In the genomic region with DNA sequence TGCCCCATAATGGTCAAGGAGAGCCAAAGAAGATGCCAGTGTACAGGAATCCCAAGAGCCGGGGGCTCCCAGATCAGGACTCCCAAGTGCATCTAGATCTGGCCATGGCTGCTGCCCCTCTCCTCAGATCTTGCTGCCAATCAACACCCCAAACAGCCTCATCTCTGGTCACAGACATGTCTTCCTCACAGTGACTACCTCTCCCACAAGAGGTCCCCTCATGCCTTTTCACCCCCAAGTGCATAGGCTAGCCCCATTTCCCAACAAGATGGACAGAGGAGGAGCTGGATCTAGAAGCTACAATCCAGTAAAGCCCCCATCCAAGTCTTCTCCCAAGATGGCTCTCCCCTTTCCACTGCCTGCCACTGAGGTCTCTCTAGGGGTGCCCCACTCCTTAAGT, we compare ENCODE assay signal across 12 mouse cellular contexts. TPM values are rescaled to one million over a fixed set of nuclear protein-coding genes. Genes with fewer than 3 reads are reported as not detected.
DNase-seq lines count a peak whose midpoint lies in the region; ATAC-seq and TF ChIP-seq lines count a peak whose summit lies in the region.
"Had no signal": no experiment of that assay in that cellular context is flagged by ENCODE, and none has a peak within 500 bp of the region (broad histone marks: within the 10 kb centered on the region; RNA-seq: fewer than 3 reads in every experiment).

No protein-coding gene starts in this region.

- ATAC-seq in neural tube, embryonic 11.5 days (ENCODE audit: insufficient read depth, low FRiP score, low TSS enrichment): no peak
- no peak for ATAC-seq in forebrain, postnatal 0 days
- no peak for ATAC-seq in limb, embryonic 12.5 days (ENCODE audit: insufficient number of reproducible peaks, insufficient read depth, low FRiP score, low TSS enrichment, low read depth)

- H3K27me3 ChIP-seq in neural tube, embryonic 11.5 days (ENCODE audit: control insufficient read depth, insufficient read depth, low read length): peaks cover 52% of the 10 kb centered on the region
- H3K27me3 ChIP-seq in forebrain, postnatal 0 days (ENCODE audit: insufficient read depth, low read length): no peaks in the 10 kb centered on the region
- peaks cover 96% of the 10 kb centered on the region for H3K27me3 ChIP-seq in limb, embryonic 12.5 days

- peaks cover 17% of the 10 kb centered on the region for H3K4me1 ChIP-seq in neural tube, embryonic 11.5 days (ENCODE audit: control insufficient read depth, insufficient read depth, low read length)
- peaks cover 30% of the 10 kb centered on the region for H3K4me1 ChIP-seq in forebrain, postnatal 0 days (ENCODE audit: insufficient read depth)
- H3K4me1 ChIP-seq in limb, embryonic 12.5 days (replicated peaks): peaks cover 27% of the 10 kb centered on the region
- H3K4me1 ChIP-seq in olfactory bulb, adult 2 months (ENCODE audit: control insufficient read depth, insufficient read depth, low read length): peaks cover 62% of the 10 kb centered on the region

- DNase-seq in neural tube, embryonic 11.5 days (ENCODE audit: low spot score): no peak
- no peak for DNase-seq in neural tube, embryonic 10.5 days (ENCODE audit: extremely low spot score, low spot score)
- DNase-seq in forebrain, postnatal 0 days: no peak
- no peak for DNase-seq in spleen, postnatal 36 days (ENCODE audit: low spot score in 2 of 2)
- no peak for DNase-seq in ovary, adult 18-20 months (ENCODE audit: low spot score)
- no peak for DNase-seq in left cerebral cortex, postnatal 4 days
- DNase-seq: cerebellum, postnatal 14 days; lung, adult 2 months had no signal

- no peaks in the 10 kb centered on the region for H3K36me3 ChIP-seq in neural tube, embryonic 11.5 days (ENCODE audit: control insufficient read depth, insufficient read depth, low read length)
- no peaks in the 10 kb centered on the region for H3K36me3 ChIP-seq in forebrain, postnatal 0 days (ENCODE audit: insufficient read depth)
- H3K36me3 ChIP-seq in limb, embryonic 12.5 days: no peaks in the 10 kb centered on the region
- H3K36me3 ChIP-seq: G1E had no signal

- no peak for TF ChIP-seq CTCF in forebrain, postnatal 0 days (IDR thresholded peaks at IDR 0.05; ENCODE audit: low read depth)
- TF ChIP-seq CTCF in olfactory bulb, adult 2 months (IDR thresholded peaks at IDR 0.05; ENCODE audit: insufficient read depth, low read depth, low read length): no peak

- H3K9me3 ChIP-seq in neural tube, embryonic 11.5 days (ENCODE audit: control insufficient read depth, low read length): no peaks in the 10 kb centered on the region
- no peaks in the 10 kb centered on the region for H3K9me3 ChIP-seq in forebrain, postnatal 0 days (ENCODE audit: low read length)
- no peaks in the 10 kb centered on the region for H3K9me3 ChIP-seq in limb, embryonic 12.5 days

- no peak overlapping the region for H3K27ac ChIP-seq in neural tube, embryonic 11.5 days (ENCODE audit: low read depth, low read length)
- no peak overlapping the region for H3K27ac ChIP-seq in forebrain, postnatal 0 days (ENCODE audit: low read depth, low read length)
- H3K27ac ChIP-seq in limb, embryonic 12.5 days: no peak overlapping the region
- no peak overlapping the region for H3K27ac ChIP-seq in olfactory bulb, adult 2 months (ENCODE audit: insufficient read depth, low read depth, low read length)

- TF ChIP-seq POLR2A in olfactory bulb, adult 2 months (IDR thresholded peaks at IDR 0.05; ENCODE audit: insufficient read depth, low read depth, low read length): no peak

- no peak overlapping the region for H3K9ac ChIP-seq in neural tube, embryonic 11.5 days (ENCODE audit: low read length)
- H3K9ac ChIP-seq in forebrain, postnatal 0 days: peak overlapping the region; percentile 85
- H3K9ac ChIP-seq in limb, embryonic 12.5 days (replicated peaks): no peak overlapping the region

- intact Hi-C loops in left cerebral cortex, postnatal 4 days (cut with DNase I): loop anchor here (5.0 kb wide), 1 partner anchor 53 kb away; no protein-coding TSS in a partner anchor

- H3K4me2 ChIP-seq in neural tube, embryonic 11.5 days (ENCODE audit: low read depth): peak overlapping the region; percentile 99
- H3K4me2 ChIP-seq in forebrain, postnatal 0 days (ENCODE audit: low read depth): peak overlapping the region; percentile 92
- H3K4me2 ChIP-seq in limb, embryonic 12.5 days: 0 out of 2 replicates have a peak overlapping the region, but pooled peaks have one; percentile 100

- WGBS in neural tube, embryonic 11.5 days: 100% methylated on average over 1 of the region's 1 CpGs
- WGBS in forebrain, postnatal 0 days: 67% methylated on average over 1 of the region's 1 CpGs
- WGBS in limb, embryonic 12.5 days: 82% methylated on average over 1 of the region's 1 CpGs
- WGBS in olfactory bulb, adult 2 months: 87% methylated on average over 1 of the region's 1 CpGs

- H3K4me3 ChIP-seq in neural tube, embryonic 11.5 days (ENCODE audit: low read depth, low read length): no peak overlapping the region
- H3K4me3 ChIP-seq in forebrain, postnatal 0 days (ENCODE audit: low read depth, low read length): peak overlapping the region; percentile 85
- no peak overlapping the region for H3K4me3 ChIP-seq in limb, embryonic 12.5 days (replicated peaks)
- peak overlapping the region; percentile 62 for H3K4me3 ChIP-seq in olfactory bulb, adult 2 months (ENCODE audit: insufficient read depth, low read depth, low read length)

RNA-seq across cellular contexts. Expression of a gene that starts 1.4 kb away (rescaled TPM):
- polyA plus RNA-seq in neural tube, embryonic 11.5 days (2014; fragmentation: Nextera tagmentation; extraction: Ambion mirVana): 0.45 and 0.62 TPM in 2 replicates
- total RNA-seq in forebrain, postnatal 0 days (2014; rRNA removed): 40.8 and 44.0 TPM in 2 replicates
- 3.5 and 3.6 TPM in 2 replicates for polyA plus RNA-seq in forebrain, postnatal 0 days (2015; fragmentation: Nextera tagmentation; extraction: Ambion mirVana)
- 0.10 TPM in 1 of 2 replicates, not detected in the other for polyA plus RNA-seq in limb, embryonic 12.5 days (2016; fragmentation: Nextera tagmentation; extraction: Ambion mirVana)
- not detected in 2 replicates for polyA plus RNA-seq in olfactory bulb, adult 2 months (2012; ENCODE audit: insufficient read depth, insufficient read length, low replicate concordance, missing spikeins)
- 10 to 100 TPM; 45.7 to 46.8 TPM for total RNA-seq in left cerebral cortex, postnatal 4 days (2021)
- total RNA-seq: G1E; neutrophil, adult 5-6 weeks had no signal
- polyA plus RNA-seq: G1E had no signal

Comparison
In these comparisons a context has a peak if more than half of its experiments do, and no peak if none do; other contexts are left out.
1. H3K4me3 ChIP-seq: peak in forebrain, postnatal 0 days (single experiment) and olfactory bulb, adult 2 months (single experiment); none in neural tube, embryonic 11.5 days (single experiment) and limb, embryonic 12.5 days (single experiment).
2. Peak in every context shown above with its lines, with median percentiles within 50 percentile points of each other: H3K4me2 ChIP-seq.